Mouse (Mus musculus): Measurements from ENCODE around the gene Ppid. TPM values are rescaled to one million over a fixed set of nuclear protein-coding genes. Genes with fewer than 3 reads are reported as not detected.
A peak's percentile ranks its signal among the peaks of the same experiment; 100 is the strongest.

The Ppid gene
- polyA plus RNA-seq, 1 experiment from 2014 or later, result 144 TPM

- Histone ChIP-seq H3K9ac (no peak overlapping the region), H3K36me3 (no peaks in the 10 kb centered on the region), H3K27ac (no peak overlapping the region), H3K4me1 (0 out of 2 replicates have a peak, but pooled peaks cover 7% of the 10 kb centered on the region), H3K9me3 (no peaks in the 10 kb centered on the region), H3K27me3 (replicated peaks) (no peaks in the 10 kb centered on the region), H3K4me3 (replicated peaks) (no peak overlapping the region), H3K4me2 (peak overlapping the region; percentile 16; the same call in 1 of the 2 replicates)
- whole genome bisulfite sequencing, result 44% methylated on average over 10 of the region's 10 CpGs
- peak; percentile 72 for ATAC-seq (ENCODE audit: insufficient read depth, low FRiP score, low read depth)
Observed at GRCm38 (mm10) chr3:79575576-79576467, 15.3 kb upstream of the Ppid start.

GRCm38 (mm10) chr3:79576468-79576816 is 14.7 kb upstream of the Ppid start:
- no peak for ATAC-seq (ENCODE audit: insufficient read depth, low FRiP score, low read depth)
- Histone ChIP-seq H3K9ac (no peak overlapping the region), H3K9me3 (no peaks in the 10 kb centered on the region), H3K27me3 (replicated peaks) (no peaks in the 10 kb centered on the region), H3K4me3 (replicated peaks) (no peak overlapping the region), H3K36me3 (no peaks in the 10 kb centered on the region), H3K4me2 (peak overlapping the region; percentile 16; the same call in 1 of the 2 replicates), H3K4me1 (0 out of 2 replicates have a peak, but pooled peaks cover 7% of the 10 kb centered on the region), H3K27ac (no peak overlapping the region)
- 13% methylated on average over 3 of the region's 3 CpGs for WGBS

- no peak overlapping the region for H3K4me2 ChIP-seq
Observed at GRCm38 (mm10) chr3:79576865-79577264, 14.3 kb upstream of the Ppid start.

GRCm38 (mm10) chr3:79577606-79578005 is 13.5 kb upstream of the Ppid start:
- ATAC-seq (ENCODE audit: insufficient read depth, low FRiP score, low read depth), result no peak
- Histone ChIP-seq H3K4me2 (no peak overlapping the region), H3K4me3 (replicated peaks) (no peak overlapping the region), H3K27ac (no peak overlapping the region), H3K4me1 (0 out of 2 replicates have a peak, but pooled peaks cover 7% of the 10 kb centered on the region), H3K27me3 (replicated peaks) (no peaks in the 10 kb centered on the region), H3K36me3 (no peaks in the 10 kb centered on the region), H3K9me3 (no peaks in the 10 kb centered on the region), H3K9ac (no peak overlapping the region)
- WGBS, result 80% methylated on average over 6 of the region's 6 CpGs

More at GRCm38 (mm10) chr3:79576865-79577264, 14.3 kb upstream of the Ppid start:
- no peak overlapping the region for H3K9ac ChIP-seq
- no peak overlapping the region for H3K27ac ChIP-seq
- no peaks in the 10 kb centered on the region for H3K27me3 ChIP-seq (replicated peaks)
- 27% methylated on average over 5 of the region's 5 CpGs for WGBS
- H3K4me3 ChIP-seq (replicated peaks), result no peak overlapping the region
- no peak for ATAC-seq (ENCODE audit: insufficient read depth, low FRiP score, low read depth)
- H3K9me3 ChIP-seq, result no peaks in the 10 kb centered on the region
- H3K4me1 ChIP-seq, result 0 out of 2 replicates have a peak, but pooled peaks cover 7% of the 10 kb centered on the region
- H3K36me3 ChIP-seq, result no peaks in the 10 kb centered on the region

- Histone ChIP-seq H3K27me3 (replicated peaks) (no peaks in the 10 kb centered on the region), H3K4me3 (replicated peaks) (no peak overlapping the region), H3K36me3 (no peaks in the 10 kb centered on the region), H3K27ac (no peak overlapping the region), H3K9ac (no peak overlapping the region), H3K4me2 (no peak overlapping the region), H3K9me3 (no peaks in the 10 kb centered on the region), H3K4me1 (0 out of 2 replicates have a peak, but pooled peaks cover 7% of the 10 kb centered on the region)
- 71% methylated on average over 6 of the region's 6 CpGs for WGBS
- no peak for ATAC-seq (ENCODE audit: insufficient read depth, low FRiP score, low read depth)
Observed at GRCm38 (mm10) chr3:79578164-79578563, 13.0 kb upstream of the Ppid start.

GRCm38 (mm10) chr3:79579891-79580575 is 11.1 kb upstream of the Ppid start:
- Histone ChIP-seq H3K9me3 (no peaks in the 10 kb centered on the region), H3K4me2 (no peak overlapping the region), H3K27ac (no peak overlapping the region), H3K27me3 (replicated peaks) (no peaks in the 10 kb centered on the region), H3K4me1 (0 out of 2 replicates have a peak, but pooled peaks cover 7% of the 10 kb centered on the region), H3K4me3 (replicated peaks) (no peak overlapping the region), H3K9ac (no peak overlapping the region), H3K36me3 (no peaks in the 10 kb centered on the region)
- ATAC-seq (ENCODE audit: insufficient read depth, low FRiP score, low read depth), result peak; percentile 78; the same call in 1 of the 2 replicates
- 54% methylated on average over 5 of the region's 5 CpGs for WGBS

- Histone ChIP-seq H3K27ac (no peak overlapping the region), H3K4me1 (no peaks in the 10 kb centered on the region), H3K9me3 (no peaks in the 10 kb centered on the region), H3K4me2 (no peak overlapping the region), H3K9ac (no peak overlapping the region), H3K36me3 (no peaks in the 10 kb centered on the region), H3K27me3 (replicated peaks) (no peaks in the 10 kb centered on the region), H3K4me3 (replicated peaks) (no peak overlapping the region)
- ATAC-seq (ENCODE audit: insufficient read depth, low FRiP score, low read depth), result peak; percentile 77
- WGBS, result 4% methylated on average over 6 of the region's 6 CpGs
Observed at GRCm38 (mm10) chr3:79586804-79587203, 4.3 kb upstream of the Ppid start.

- no peaks in the 10 kb centered on the region for H3K9me3 ChIP-seq
- no peak overlapping the region for H3K4me3 ChIP-seq (replicated peaks)
- H3K27me3 ChIP-seq (replicated peaks), result no peaks in the 10 kb centered on the region
- no peak overlapping the region for H3K4me2 ChIP-seq
- 0 out of 2 replicates have a peak, but pooled peaks cover 2% of the 10 kb centered on the region for H3K4me1 ChIP-seq
- H3K36me3 ChIP-seq, result no peaks in the 10 kb centered on the region
- no peak for ATAC-seq (ENCODE audit: insufficient read depth, low FRiP score, low read depth)
- no peak overlapping the region for H3K9ac ChIP-seq
- H3K27ac ChIP-seq, result no peak overlapping the region
- 58% methylated on average over 2 of the region's 2 CpGs for WGBS
Observed at GRCm38 (mm10) chr3:79589671-79590070, 1.5 kb upstream of the Ppid start.

GRCm38 (mm10) chr3:79591793-79592471 is 790 bp downstream of the Ppid start:
- 4% methylated on average over 15 of the region's 15 CpGs for WGBS
- peaks cover 9% of the 10 kb centered on the region; the same call in 1 of the 2 replicates for H3K36me3 ChIP-seq
- H3K9ac ChIP-seq, result peak overlapping the region; percentile 84
- H3K27me3 ChIP-seq (replicated peaks), result no peaks in the 10 kb centered on the region
- ATAC-seq (ENCODE audit: insufficient read depth, low FRiP score, low read depth), result no peak
- 0 out of 2 replicates have a peak, but pooled peaks cover 2% of the 10 kb centered on the region for H3K4me1 ChIP-seq
- H3K9me3 ChIP-seq, result no peaks in the 10 kb centered on the region
- peak overlapping the region; percentile 88 for H3K27ac ChIP-seq
- peak overlapping the region; percentile 67 for H3K4me2 ChIP-seq
- H3K4me3 ChIP-seq (replicated peaks), result peak overlapping the region; percentile 91

GRCm38 (mm10) chr3:79595468-79595867 is 4.3 kb downstream of the Ppid start:
- Histone ChIP-seq H3K9ac (no peak overlapping the region), H3K27ac (no peak overlapping the region), H3K36me3 (peaks cover 21% of the 10 kb centered on the region), H3K9me3 (no peaks in the 10 kb centered on the region), H3K4me2 (no peak overlapping the region), H3K4me1 (0 out of 2 replicates have a peak, but pooled peaks cover 2% of the 10 kb centered on the region), H3K27me3 (replicated peaks) (no peaks in the 10 kb centered on the region), H3K4me3 (replicated peaks) (no peak overlapping the region)
- no peak for ATAC-seq (ENCODE audit: insufficient read depth, low FRiP score, low read depth)
- WGBS, result 89% methylated on average over 7 of the region's 7 CpGs

- Histone ChIP-seq H3K4me1 (no peaks in the 10 kb centered on the region), H3K9ac (no peak overlapping the region), H3K4me3 (replicated peaks) (no peak overlapping the region), H3K9me3 (no peaks in the 10 kb centered on the region), H3K36me3 (peaks cover 10% of the 10 kb centered on the region), H3K4me2 (no peak overlapping the region), H3K27me3 (replicated peaks) (no peaks in the 10 kb centered on the region), H3K27ac (no peak overlapping the region)
- ATAC-seq (ENCODE audit: insufficient read depth, low FRiP score, low read depth), result no peak
- 90% methylated on average over 2 of the region's 2 CpGs for WGBS
Observed at GRCm38 (mm10) chr3:79609886-79610285, 18.7 kb downstream of the Ppid start.

Data from stomach, embryonic 15.5 days (tissue).